Mouse (Mus musculus) kidney, embryonic 14.5 days (tissue): ENCODE measurements around the gene Hoxd9. TPM values are rescaled to one million over a fixed set of nuclear protein-coding genes. Genes with fewer than 3 reads are reported as not detected.
A peak's percentile ranks its signal among the peaks of the same experiment; 100 is the strongest.

Experiments used
- ATAC-seq: fragments of 200-750 bp; cut with Nextera tagmentation; 2 replicates; pipeline ENCODE4 v1.8.0; 2017; ENCODE audit warnings: moderate number of reproducible peaks, mild to moderate bottlenecking, moderate TSS enrichment, moderate library complexity; ENCODE audit not compliant: low FRiP score, low TSS enrichment
- H3K27ac ChIP-seq: fragments of 300-500 bp; sonication (generic); 2 replicates; pipeline ENCODE4 v1.5.1; 2014; ENCODE audit warnings: low read depth, mild to moderate bottlenecking, low read length, moderate library complexity, mixed read lengths
- H3K27me3 ChIP-seq: fragments of 300-500 bp; sonication (generic); 2 replicates; pipeline ENCODE4 v1.6.1; 2014; ENCODE audit warnings: mild to moderate bottlenecking, low read length; ENCODE audit not compliant: control insufficient read depth, insufficient read depth
- H3K36me3 ChIP-seq: fragments of 300-500 bp; sonication (generic); 2 replicates; pipeline ENCODE4 v1.6.1; 2014; ENCODE audit warnings: low read length, mixed read lengths; ENCODE audit not compliant: control insufficient read depth, insufficient read depth
- H3K4me1 ChIP-seq: fragments of 300-500 bp; sonication (generic); 2 replicates; pipeline ENCODE4 v1.6.1; 2014; ENCODE audit warnings: low read length, mixed read lengths; ENCODE audit not compliant: control insufficient read depth, insufficient read depth
- H3K4me2 ChIP-seq: fragments of 300-500 bp; sonication (generic); replicated peaks from 2 replicates; pipeline ENCODE4 v1.6.1; 2014; ENCODE audit warnings: low read depth, mild to moderate bottlenecking, low read length
- H3K4me3 ChIP-seq: fragments of 300-500 bp; sonication (generic); 2 replicates; pipeline ENCODE4 v1.5.1; 2014; ENCODE audit warnings: mild to moderate bottlenecking, low read length
- H3K9ac ChIP-seq: fragments of 300-500 bp; sonication (generic); 2 replicates; pipeline ENCODE4 v1.6.1; 2014; ENCODE audit warnings: low read depth, mild to moderate bottlenecking, low read length, moderate library complexity
- H3K9me3 ChIP-seq: fragments of 300-500 bp; sonication (generic); 2 replicates; pipeline ENCODE4 v1.6.1; 2016; ENCODE audit warnings: low read length; ENCODE audit not compliant: control insufficient read depth
- WGBS: fragments of 180-500 bp; shearing (Covaris S2); extraction: QIAGEN DNeasy Blood & Tissue Kit; methylation state at CpG from one replicate; pipeline ENCODE4 v1.1.7; 2014; 5-methylcytosine and 5-hydroxymethylcytosine counted together
- polyA plus RNA-seq: library from polyadenylated mRNA; unstranded; fragments of >200 nt; fragmentation: Nextera tagmentation; extraction: Ambion mirVana; gene quantifications from 2 replicates; pipeline ENCODE4 v1.2.1, GENCODE M21; 2014

The Hoxd9 gene
- polyA plus RNA-seq, 1 experiment from 2014 or later, result 36.2 TPM

DNA sequence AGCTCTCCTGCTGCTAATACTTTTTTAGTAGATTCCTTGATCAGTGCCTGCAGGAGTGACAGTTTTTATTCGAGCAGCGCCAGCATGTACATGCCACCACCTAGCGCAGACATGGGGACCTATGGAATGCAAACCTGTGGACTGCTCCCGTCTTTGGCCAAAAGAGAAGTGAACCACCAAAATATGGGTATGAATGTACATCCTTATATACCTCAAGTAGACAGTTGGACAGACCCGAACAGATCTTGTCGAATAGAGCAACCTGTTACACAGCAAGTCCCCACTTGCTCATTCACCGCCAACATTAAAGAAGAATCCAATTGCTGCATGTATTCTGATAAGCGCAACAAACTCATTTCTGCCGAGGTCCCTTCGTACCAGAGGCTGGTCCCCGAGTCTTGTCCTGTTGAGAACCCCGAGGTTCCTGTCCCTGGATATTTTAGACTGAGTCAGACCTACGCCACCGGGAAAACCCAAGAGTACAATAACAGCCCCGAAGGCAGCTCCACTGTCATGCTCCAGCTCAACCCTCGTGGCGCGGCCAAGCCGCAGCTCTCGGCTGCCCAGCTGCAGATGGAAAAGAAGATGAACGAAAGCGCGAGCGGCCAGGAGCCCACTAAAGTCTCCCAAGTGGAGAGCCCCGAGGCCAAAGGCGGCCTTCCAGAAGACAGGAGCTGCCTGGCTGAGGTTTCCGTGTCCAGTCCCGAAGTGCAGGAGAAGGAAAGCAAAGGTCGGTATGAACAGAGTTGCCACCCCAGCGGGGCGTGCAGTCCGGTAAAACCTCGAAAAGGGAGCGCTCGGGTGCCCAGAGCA, 5.3 kb upstream of the Hoxd9 start:
- Histone ChIP-seq H3K27me3 (peaks cover 7% of the 10 kb centered on the region; the same call in 1 of the 2 replicates), H3K4me3 (peak overlapping the region; percentile 85), H3K27ac (peak overlapping the region; percentile 96), H3K9ac (peak overlapping the region; percentile 90), H3K36me3 (peaks cover 8% of the 10 kb centered on the region), H3K9me3 (no peaks in the 10 kb centered on the region), H3K4me1 (peaks cover 24% of the 10 kb centered on the region; the same call in 1 of the 2 replicates), H3K4me2 (peak overlapping the region; percentile 85)
- WGBS, result 1% methylated on average over 35 of the region's 35 CpGs
- 0 out of 2 replicates have a peak, but pooled peaks have one; percentile 7 for ATAC-seq

- Histone ChIP-seq H3K27me3 (peaks cover 7% of the 10 kb centered on the region; the same call in 1 of the 2 replicates), H3K4me2 (peak overlapping the region; percentile 85), H3K4me1 (peaks cover 24% of the 10 kb centered on the region; the same call in 1 of the 2 replicates), H3K9ac (peak overlapping the region; percentile 90), H3K36me3 (peaks cover 8% of the 10 kb centered on the region; the same call in 1 of the 2 replicates), H3K9me3 (no peaks in the 10 kb centered on the region), H3K4me3 (peak overlapping the region; percentile 85), H3K27ac (peak overlapping the region; percentile 96)
- ATAC-seq, result no peak
- WGBS, result 4% methylated on average over 20 of the region's 20 CpGs
These were observed 4.6 kb upstream of the Hoxd9 start for GRCm38 (mm10) chr2:74692808-74693431.

DNA sequence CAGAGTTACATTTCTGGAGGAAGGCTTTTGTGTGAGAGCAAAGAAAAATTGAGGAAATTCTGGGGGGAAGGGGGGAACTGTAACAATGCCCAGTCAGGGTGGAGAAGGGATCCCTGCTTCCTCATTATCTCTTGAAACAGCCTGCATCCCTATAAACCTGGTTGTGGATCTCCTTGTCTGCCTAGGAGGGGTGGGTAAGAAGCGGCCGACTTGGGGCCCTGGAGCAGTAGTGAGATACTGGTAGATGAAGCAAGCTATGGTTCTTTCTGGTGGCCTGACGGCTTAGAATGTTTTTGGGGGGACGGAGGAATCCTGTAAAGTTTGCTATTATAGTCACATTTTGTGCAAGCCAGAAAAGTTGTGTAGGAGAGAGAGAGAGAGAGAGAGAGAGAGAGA, 4.1 kb upstream of the Hoxd9 start:
- peaks cover 24% of the 10 kb centered on the region; the same call in 1 of the 2 replicates for H3K4me1 ChIP-seq
- no peak for ATAC-seq
- no peaks in the 10 kb centered on the region for H3K9me3 ChIP-seq
- H3K27ac ChIP-seq, result peak overlapping the region; percentile 96; the same call in 1 of the 2 replicates
- peaks cover 8% of the 10 kb centered on the region; the same call in 1 of the 2 replicates for H3K36me3 ChIP-seq
- H3K4me3 ChIP-seq, result peak overlapping the region; percentile 85
- WGBS, result 20% methylated on average over 4 of the region's 4 CpGs
- peak overlapping the region; percentile 90 for H3K9ac ChIP-seq
- peaks cover 7% of the 10 kb centered on the region; the same call in 1 of the 2 replicates for H3K27me3 ChIP-seq
- H3K4me2 ChIP-seq, result peak overlapping the region; percentile 85

DNA sequence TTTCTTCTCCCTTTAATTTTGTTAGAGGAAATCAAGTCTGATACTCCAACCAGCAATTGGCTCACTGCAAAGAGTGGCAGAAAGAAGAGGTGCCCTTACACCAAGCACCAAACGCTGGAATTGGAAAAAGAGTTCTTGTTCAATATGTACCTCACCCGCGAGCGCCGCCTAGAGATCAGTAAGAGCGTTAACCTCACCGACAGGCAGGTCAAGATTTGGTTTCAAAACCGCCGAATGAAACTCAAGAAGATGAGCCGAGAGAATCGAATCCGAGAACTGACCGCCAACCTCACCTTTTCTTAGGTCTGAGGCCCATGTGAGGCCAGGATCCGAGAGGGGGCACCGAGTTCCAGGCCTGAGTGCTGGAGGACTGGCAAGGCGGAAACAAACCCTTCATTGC, 3.5 kb upstream of the Hoxd9 start:
- H3K36me3 ChIP-seq, result peaks cover 8% of the 10 kb centered on the region; the same call in 1 of the 2 replicates
- peaks cover 24% of the 10 kb centered on the region; the same call in 1 of the 2 replicates for H3K4me1 ChIP-seq
- ATAC-seq, result no peak
- WGBS, result 4% methylated on average over 16 of the region's 16 CpGs
- H3K4me2 ChIP-seq, result peak overlapping the region; percentile 85
- no peaks in the 10 kb centered on the region for H3K9me3 ChIP-seq
- peak overlapping the region; percentile 85 for H3K4me3 ChIP-seq
- H3K9ac ChIP-seq, result peak overlapping the region; percentile 90
- peaks cover 7% of the 10 kb centered on the region; the same call in 1 of the 2 replicates for H3K27me3 ChIP-seq
- H3K27ac ChIP-seq, result peak overlapping the region; percentile 96; the same call in 1 of the 2 replicates

GRCm38 (mm10) chr2:74695383-74695782, 2.1 kb upstream of the Hoxd9 start:
- peak overlapping the region; percentile 85; the same call in 1 of the 2 replicates for H3K4me3 ChIP-seq
- H3K27me3 ChIP-seq, result peaks cover 7% of the 10 kb centered on the region; the same call in 1 of the 2 replicates
- H3K4me1 ChIP-seq, result peaks cover 27% of the 10 kb centered on the region; the same call in 1 of the 2 replicates
- WGBS, result 32% methylated on average over 1 of the region's 1 CpGs
- H3K27ac ChIP-seq, result peak overlapping the region; percentile 99; the same call in 1 of the 2 replicates
- H3K9ac ChIP-seq, result peak overlapping the region; percentile 99
- ATAC-seq, result no peak
- peaks cover 8% of the 10 kb centered on the region; the same call in 1 of the 2 replicates for H3K36me3 ChIP-seq
- H3K4me2 ChIP-seq, result peak overlapping the region; percentile 85
- H3K9me3 ChIP-seq, result no peaks in the 10 kb centered on the region

GRCm38 (mm10) chr2:74695813-74696430, 1.6 kb upstream of the Hoxd9 start:
- 19% methylated on average over 7 of the region's 7 CpGs for WGBS
- peaks cover 7% of the 10 kb centered on the region; the same call in 1 of the 2 replicates for H3K27me3 ChIP-seq
- peak overlapping the region; percentile 99 for H3K9ac ChIP-seq
- H3K4me1 ChIP-seq, result peaks cover 31% of the 10 kb centered on the region; the same call in 1 of the 2 replicates
- peak overlapping the region; percentile 99 for H3K27ac ChIP-seq
- no peaks in the 10 kb centered on the region for H3K9me3 ChIP-seq
- ATAC-seq, result no peak
- peaks cover 8% of the 10 kb centered on the region; the same call in 1 of the 2 replicates for H3K36me3 ChIP-seq
- peak overlapping the region; percentile 85 for H3K4me2 ChIP-seq
- H3K4me3 ChIP-seq, result peak overlapping the region; percentile 85

DNA sequence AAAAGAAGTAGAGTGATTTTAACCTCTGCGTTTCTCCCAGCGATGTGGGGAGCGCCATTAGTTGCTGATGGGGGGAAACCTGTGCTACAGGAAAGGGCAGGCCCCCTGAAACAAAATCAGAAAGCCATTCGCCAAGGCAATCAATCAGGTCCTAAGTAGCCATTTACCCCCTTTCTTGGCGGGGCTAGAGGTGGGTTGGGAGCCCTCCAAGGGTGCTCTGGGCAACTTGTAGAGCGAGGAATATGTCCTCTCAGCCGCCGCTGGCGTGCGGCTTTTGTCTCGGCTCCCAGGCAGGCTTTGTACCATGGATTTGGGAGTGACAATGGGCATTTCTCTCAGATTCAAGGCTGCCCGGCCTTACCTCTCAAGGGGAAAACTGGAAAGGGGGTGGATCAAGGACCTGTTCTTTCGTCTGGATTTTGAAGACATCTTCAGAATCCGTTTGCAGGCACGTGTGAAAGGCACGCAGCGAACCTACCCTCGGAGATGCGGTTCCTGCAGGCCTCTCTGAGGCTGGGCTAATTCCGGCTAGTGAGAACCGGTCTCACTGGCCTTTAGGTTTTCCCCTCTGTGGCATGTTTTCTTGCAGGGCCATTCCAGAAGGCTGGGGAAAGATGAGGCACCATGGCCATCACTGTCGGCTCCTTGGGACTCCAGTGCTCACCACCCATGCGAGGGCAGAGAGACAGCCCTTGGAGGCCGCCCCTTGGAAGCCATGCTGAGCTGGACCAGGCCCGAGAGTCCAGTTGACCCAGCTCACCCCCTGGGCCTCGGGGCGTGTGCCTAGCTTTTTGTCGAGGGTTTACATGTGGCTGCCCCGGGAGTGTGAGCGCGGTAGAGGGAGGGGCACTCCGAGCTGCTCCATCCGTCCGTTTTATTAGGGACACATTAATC, 838 bp upstream of the Hoxd9 start:
- peak; percentile 28 for ATAC-seq
- H3K27ac ChIP-seq, result peak overlapping the region; percentile 99
- H3K9me3 ChIP-seq, result no peaks in the 10 kb centered on the region
- H3K36me3 ChIP-seq, result peaks cover 8% of the 10 kb centered on the region; the same call in 1 of the 2 replicates
- peak overlapping the region; percentile 85 for H3K4me3 ChIP-seq
- peaks cover 31% of the 10 kb centered on the region; the same call in 1 of the 2 replicates for H3K4me1 ChIP-seq
- peak overlapping the region; percentile 85 for H3K4me2 ChIP-seq
- 0 out of 2 replicates have a peak, but pooled peaks cover 3% of the 10 kb centered on the region for H3K27me3 ChIP-seq
- H3K9ac ChIP-seq, result peak overlapping the region; percentile 99
- 5% methylated on average over 34 of the region's 34 CpGs for WGBS
